Mouse (Mus musculus) heart, postnatal 0 days (tissue): ENCODE measurements at regions not wholly inside any gene's neighbourhood (a gene's known extent, or its start where the extent isn't known, plus 50 kb on each side); places are given as distances from the start of the nearest gene placed in this dataset.

Source experiments
- CTCF ChIP-seq: IDR thresholded peaks from 2 replicates; pipeline ENCODE4 v1.5.1; 2016; ENCODE audit warnings: antibody characterized with exemption, control low read depth, low read depth
- EP300 ChIP-seq: IDR thresholded peaks from 2 replicates; pipeline ENCODE4 v1.6.1; 2016; ENCODE audit warnings: antibody characterized with exemption, low read depth

- TF ChIP-seq EP300: no peak
- no peak for TF ChIP-seq CTCF
Observed at GRCm38 (mm10) chr14:102706704-102707336, 275.6 kb downstream of the Kctd12 start.
